Mouse (Mus musculus): ENCODE results near the gene Mfsd11. TPM values are rescaled to one million over a fixed set of nuclear protein-coding genes. Genes with fewer than 3 reads are reported as not detected.

The Mfsd11 gene
- polyA plus RNA-seq, 1 experiment: 34.0 TPM

DNA sequence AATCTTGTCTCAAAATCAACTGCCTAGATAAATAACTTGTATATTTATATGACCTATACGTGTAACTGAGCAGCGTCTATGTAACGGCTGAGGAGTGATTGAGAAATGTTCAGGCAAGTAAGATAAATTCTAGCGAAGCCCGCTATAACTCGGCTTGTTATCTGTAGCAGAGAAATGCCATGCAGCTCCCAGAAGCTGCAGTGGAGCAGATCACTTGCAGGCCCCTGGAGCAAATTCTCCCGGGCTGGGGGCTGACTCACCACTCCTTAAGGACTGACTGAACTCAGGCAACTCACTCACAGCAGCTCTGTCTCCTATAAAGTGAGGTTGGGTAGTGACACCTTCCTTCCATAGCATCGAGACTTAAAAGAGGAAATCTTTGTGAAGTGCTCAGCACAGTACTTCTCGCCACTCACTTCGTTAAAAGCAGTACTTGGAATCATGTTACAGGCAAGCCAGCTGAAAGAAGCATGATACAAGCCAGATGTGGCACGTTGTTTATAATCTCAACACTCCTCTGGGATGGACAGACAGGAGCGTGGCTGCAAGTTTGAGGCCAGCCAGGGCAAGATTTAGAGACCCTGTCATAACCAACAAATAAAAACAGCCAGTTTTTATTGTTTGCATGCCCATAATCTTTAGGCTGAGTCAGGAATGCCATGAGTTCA is 5.1 kb downstream of the Mfsd11 start:
- Histone ChIP-seq H3K27me3 (ENCODE audit: control insufficient read depth, insufficient read depth, insufficient read length) (no peaks in the 10 kb centered on the region), H3K36me3 (ENCODE audit: control insufficient read depth, insufficient read depth) (peaks cover 52% of the 10 kb centered on the region), H3K79me2 (ENCODE audit: control insufficient read depth, insufficient read depth) (peaks cover 44% of the 10 kb centered on the region), H3K79me3 (ENCODE audit: low read depth) (peaks cover 21% of the 10 kb centered on the region), H3K4me3 (ENCODE audit: insufficient read depth, poor library complexity, severe bottlenecking) (no peak overlapping the region), H3ac (ENCODE audit: control insufficient read depth, insufficient read length, low read depth) (no peak overlapping the region)
- TF ChIP-seq MYOG (IDR thresholded peaks at IDR 0.05; ENCODE audit: control insufficient read depth, extremely low read depth, insufficient read length) (no peak), USF1 (IDR thresholded peaks at IDR 0.05; ENCODE audit: low read depth) (no peak), CTCF (IDR thresholded peaks at IDR 0.05; ENCODE audit: control insufficient read depth, insufficient read depth, insufficient read length) (no peak), MAX (IDR thresholded peaks at IDR 0.05) (no peak), MYOD1 (IDR thresholded peaks at IDR 0.05; ENCODE audit: control insufficient read depth, insufficient read length, low read depth) (no peak), FOSL1 (IDR thresholded peaks at IDR 0.05; ENCODE audit: insufficient read depth, low read length, poor library complexity, severe bottlenecking) (no peak)

DNA sequence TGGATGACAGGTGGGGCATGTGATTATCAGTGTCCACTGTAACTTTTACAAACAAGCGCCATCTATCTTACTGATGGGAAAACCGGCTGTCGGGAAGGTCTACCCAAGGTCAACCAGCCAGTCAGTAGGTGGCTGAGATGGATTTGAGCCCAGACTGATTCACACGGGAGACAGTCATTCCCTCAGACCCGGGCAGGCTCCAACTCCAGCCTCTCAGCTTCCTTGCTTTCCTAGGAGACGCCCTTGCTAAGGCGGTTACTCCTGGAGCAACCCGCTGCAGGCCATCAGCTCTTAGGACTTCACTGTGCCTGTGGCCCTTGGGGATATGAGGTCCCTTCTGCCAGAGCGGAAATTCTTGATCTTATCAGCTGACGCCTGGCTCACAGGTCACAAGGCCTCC is 12.2 kb downstream of the Mfsd11 start:
- H3K4me3 ChIP-seq (ENCODE audit: insufficient read depth, poor library complexity, severe bottlenecking): no peak overlapping the region
- H3K79me2 ChIP-seq (ENCODE audit: control insufficient read depth, insufficient read depth): no peaks in the 10 kb centered on the region
- no peak overlapping the region for H3ac ChIP-seq (ENCODE audit: control insufficient read depth, insufficient read length, low read depth)
- peaks cover 52% of the 10 kb centered on the region for H3K36me3 ChIP-seq (ENCODE audit: control insufficient read depth, insufficient read depth)
- H3K79me3 ChIP-seq (ENCODE audit: low read depth): no peaks in the 10 kb centered on the region
- no peak for TF ChIP-seq FOSL1 (IDR thresholded peaks at IDR 0.05; ENCODE audit: insufficient read depth, low read length, poor library complexity, severe bottlenecking)
- TF ChIP-seq MAX (IDR thresholded peaks at IDR 0.05): no peak
- TF ChIP-seq MYOG (IDR thresholded peaks at IDR 0.05; ENCODE audit: control insufficient read depth, extremely low read depth, insufficient read length): no peak
- TF ChIP-seq CTCF (IDR thresholded peaks at IDR 0.05; ENCODE audit: control insufficient read depth, insufficient read depth, insufficient read length): no peak
- no peak for TF ChIP-seq CEBPB (IDR thresholded peaks at IDR 0.05; ENCODE audit: low read depth)
- no peak for TF ChIP-seq MYOD1 (IDR thresholded peaks at IDR 0.05; ENCODE audit: control insufficient read depth, insufficient read length, low read depth)
- TF ChIP-seq USF1 (IDR thresholded peaks at IDR 0.05; ENCODE audit: low read depth): no peak
- H3K27me3 ChIP-seq (ENCODE audit: control insufficient read depth, insufficient read depth, insufficient read length): no peaks in the 10 kb centered on the region

GRCm38 (mm10) chr11:116865945-116866585 is 13.8 kb downstream of the Mfsd11 start:
- H3ac ChIP-seq (ENCODE audit: control insufficient read depth, insufficient read length, low read depth): no peak overlapping the region
- no peaks in the 10 kb centered on the region for H3K79me2 ChIP-seq (ENCODE audit: control insufficient read depth, insufficient read depth)
- H3K27me3 ChIP-seq (ENCODE audit: control insufficient read depth, insufficient read depth, insufficient read length): no peaks in the 10 kb centered on the region
- H3K4me3 ChIP-seq (ENCODE audit: insufficient read depth, poor library complexity, severe bottlenecking): no peak overlapping the region
- TF ChIP-seq FOSL1 (IDR thresholded peaks at IDR 0.05; ENCODE audit: insufficient read depth, low read length, poor library complexity, severe bottlenecking): no peak
- no peak for TF ChIP-seq MYOD1 (IDR thresholded peaks at IDR 0.05; ENCODE audit: control insufficient read depth, insufficient read length, low read depth)
- no peak for TF ChIP-seq CEBPB (IDR thresholded peaks at IDR 0.05; ENCODE audit: low read depth)
- no peak for TF ChIP-seq MAX (IDR thresholded peaks at IDR 0.05)
- no peaks in the 10 kb centered on the region for H3K79me3 ChIP-seq (ENCODE audit: low read depth)
- peaks cover 38% of the 10 kb centered on the region for H3K36me3 ChIP-seq (ENCODE audit: control insufficient read depth, insufficient read depth)

GRCm38 (mm10) chr11:116868129-116868528 is 15.9 kb downstream of the Mfsd11 start:
- Histone ChIP-seq H3K36me3 (ENCODE audit: control insufficient read depth, insufficient read depth) (peaks cover 28% of the 10 kb centered on the region), H3K79me2 (ENCODE audit: control insufficient read depth, insufficient read depth) (no peaks in the 10 kb centered on the region), H3K27me3 (ENCODE audit: control insufficient read depth, insufficient read depth, insufficient read length) (no peaks in the 10 kb centered on the region), H3K4me3 (ENCODE audit: insufficient read depth, poor library complexity, severe bottlenecking) (no peak overlapping the region), H3ac (ENCODE audit: control insufficient read depth, insufficient read length, low read depth) (no peak overlapping the region), H3K79me3 (ENCODE audit: low read depth) (no peaks in the 10 kb centered on the region)
- TF ChIP-seq MAX (IDR thresholded peaks at IDR 0.05): no peak
- TF ChIP-seq MYOG (IDR thresholded peaks at IDR 0.05; ENCODE audit: control insufficient read depth, extremely low read depth, insufficient read length): no peak
- no peak for TF ChIP-seq FOSL1 (IDR thresholded peaks at IDR 0.05; ENCODE audit: insufficient read depth, low read length, poor library complexity, severe bottlenecking)
- no peak for TF ChIP-seq USF1 (IDR thresholded peaks at IDR 0.05; ENCODE audit: low read depth)
- TF ChIP-seq MYOD1 (IDR thresholded peaks at IDR 0.05; ENCODE audit: control insufficient read depth, insufficient read length, low read depth): no peak
- no peak for TF ChIP-seq CEBPB (IDR thresholded peaks at IDR 0.05; ENCODE audit: low read depth)
- TF ChIP-seq CTCF (IDR thresholded peaks at IDR 0.05; ENCODE audit: control insufficient read depth, insufficient read depth, insufficient read length): no peak

GRCm38 (mm10) chr11:116869223-116869622 is 17.0 kb downstream of the Mfsd11 start:
- Histone ChIP-seq H3K36me3 (ENCODE audit: control insufficient read depth, insufficient read depth) (peaks cover 32% of the 10 kb centered on the region), H3K79me2 (ENCODE audit: control insufficient read depth, insufficient read depth) (no peaks in the 10 kb centered on the region), H3ac (ENCODE audit: control insufficient read depth, insufficient read length, low read depth) (no peak overlapping the region), H3K4me3 (ENCODE audit: insufficient read depth, poor library complexity, severe bottlenecking) (no peak overlapping the region), H3K27me3 (ENCODE audit: control insufficient read depth, insufficient read depth, insufficient read length) (no peaks in the 10 kb centered on the region), H3K79me3 (ENCODE audit: low read depth) (no peaks in the 10 kb centered on the region)
- no peak for TF ChIP-seq MAX (IDR thresholded peaks at IDR 0.05)
- no peak for TF ChIP-seq FOSL1 (IDR thresholded peaks at IDR 0.05; ENCODE audit: insufficient read depth, low read length, poor library complexity, severe bottlenecking)
- no peak for TF ChIP-seq MYOG (IDR thresholded peaks at IDR 0.05; ENCODE audit: control insufficient read depth, extremely low read depth, insufficient read length)
- TF ChIP-seq CEBPB (IDR thresholded peaks at IDR 0.05; ENCODE audit: low read depth): no peak
- no peak for TF ChIP-seq CTCF (IDR thresholded peaks at IDR 0.05; ENCODE audit: control insufficient read depth, insufficient read depth, insufficient read length)
- no peak for TF ChIP-seq MYOD1 (IDR thresholded peaks at IDR 0.05; ENCODE audit: control insufficient read depth, insufficient read length, low read depth)
- no peak for TF ChIP-seq USF1 (IDR thresholded peaks at IDR 0.05; ENCODE audit: low read depth)

Data from C2C12 (cell line).